Mouse (Mus musculus): ENCODE measurements around the gene Cluap1.

Gene Cluap1

DNA sequence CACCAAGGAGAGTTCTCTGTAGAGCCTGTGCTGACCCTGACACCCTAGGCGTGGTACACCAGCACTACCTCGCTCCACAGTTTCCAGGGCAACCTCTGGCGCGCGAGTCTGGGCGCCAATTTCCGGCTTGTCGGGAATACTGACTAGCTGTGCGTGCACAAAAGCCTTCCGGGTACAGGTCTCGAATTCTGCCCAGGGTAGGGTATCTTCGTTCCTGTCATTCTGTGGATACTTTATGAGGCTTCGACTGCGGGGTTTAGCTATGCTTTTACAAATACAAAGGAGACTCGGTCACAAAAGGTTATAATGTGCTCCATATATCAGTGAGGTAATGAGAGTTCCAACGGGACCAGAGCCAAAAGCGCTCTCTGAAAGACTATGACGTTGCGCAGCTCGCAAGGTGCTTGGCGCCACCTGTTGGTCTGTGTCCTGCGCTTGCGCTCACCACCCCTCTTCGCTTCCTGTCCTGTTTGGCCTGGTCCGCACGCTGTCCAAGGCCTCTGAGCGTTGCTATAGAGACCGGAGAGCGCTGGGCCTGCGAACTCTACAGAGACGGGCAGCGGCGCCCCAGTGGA is at the start of gene Cluap1, which contains the start of gene 1700037C18Rik:
Cluap1 (plus strand) TSS at position 265 of the 575 bp plus-strand sequence.
1700037C18Rik (minus strand) TSS at position 153 of the 575 bp plus-strand sequence.
- POLR2A ChIA-PET, result interaction anchor here (0.5 to 2.8 kb wide), 33 partner anchors 9 to 975 kb away, joined by 3 to 21 read pairs (median 5); partner anchors contain the start of genes Gm20695 (in 3 of the 4), Naa60 (in 3 of the 4), Slx4 (in 3 of the 4) and Zfp263 (in 3 of the 4)
- CTCF ChIA-PET, result interaction anchor here (0.6 to 1.5 kb wide), 21 partner anchors 9 to 407 kb away, joined by 3 to 10 read pairs (median 4); partner anchors contain the start of genes Naa60 (in 2 of the 4), Slx4 (in 2 of the 4), Gm20695 (in 1 of the 4) and Zfp174 (in 1 of the 4)

DNA sequence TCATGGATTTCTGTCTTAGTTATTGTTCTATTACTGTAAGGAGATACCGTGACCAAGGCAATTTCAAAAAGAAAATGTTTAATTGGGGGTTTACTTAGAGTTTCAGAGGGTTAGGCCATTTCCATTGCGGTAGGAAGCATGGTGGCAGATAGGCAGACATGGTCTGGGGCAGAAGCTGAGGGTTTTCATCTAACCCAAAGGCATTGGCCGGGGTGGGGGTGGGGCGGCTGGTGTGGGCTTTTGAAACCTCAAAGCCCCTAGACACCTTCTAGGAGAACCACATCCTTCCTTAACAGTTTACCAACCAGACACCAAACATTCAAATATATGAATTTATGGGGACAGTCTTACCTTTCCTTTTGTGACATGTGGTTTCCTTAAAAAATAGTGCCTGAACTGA is 49.3 kb upstream of the Cluap1 start:
- CTCF ChIA-PET, result interaction anchor here in 1 of 4 experiments (0.6 kb wide), 1 partner anchor 117 kb away, joined by 4 read pairs; no protein-coding TSS in a partner anchor
- POLR2A ChIA-PET, result no interaction called here

DNA sequence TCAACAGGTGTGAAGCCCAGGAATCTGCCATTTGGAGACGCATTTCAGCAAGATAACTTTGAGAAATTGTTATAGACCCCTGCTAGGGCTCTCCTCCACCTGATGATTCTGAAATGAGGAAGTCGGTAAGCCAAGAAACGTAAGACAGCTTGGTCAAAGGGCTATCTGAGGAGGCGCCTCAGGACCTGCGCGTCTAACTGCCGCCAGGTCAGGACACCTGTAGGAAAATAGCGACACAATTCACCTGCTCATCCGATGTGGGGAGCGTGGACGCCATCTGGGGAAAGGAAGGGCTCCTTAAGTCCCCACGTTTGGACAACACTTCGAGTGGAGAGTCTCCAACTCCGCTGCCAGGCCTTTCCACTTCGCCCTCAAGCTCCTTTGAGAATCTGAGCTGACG is 36.8 kb upstream of the Cluap1 start:
- ChIA-PET CTCF (interaction anchor here in 3 of 4 experiments (0.7 to 1.9 kb wide), 10 partner anchors 12 to 617 kb away, joined by 3 to 9 read pairs (median 4); partner anchors contain the start of genes 1700037C18Rik (in 2 of the 3), Cluap1 (in 2 of the 3), Gm20695 (in 2 of the 3) and Zfp597 (in 2 of the 3)), POLR2A (interaction anchor here (0.6 to 4.7 kb wide), 51 partner anchors 9 to 1008 kb away, joined by 3 to 94 read pairs (median 6); partner anchors contain the start of genes Cluap1 (in 3 of the 4), Gm20695 (in 3 of the 4), Zfp174 (in 3 of the 4) and Zfp263 (in 3 of the 4))

DNA sequence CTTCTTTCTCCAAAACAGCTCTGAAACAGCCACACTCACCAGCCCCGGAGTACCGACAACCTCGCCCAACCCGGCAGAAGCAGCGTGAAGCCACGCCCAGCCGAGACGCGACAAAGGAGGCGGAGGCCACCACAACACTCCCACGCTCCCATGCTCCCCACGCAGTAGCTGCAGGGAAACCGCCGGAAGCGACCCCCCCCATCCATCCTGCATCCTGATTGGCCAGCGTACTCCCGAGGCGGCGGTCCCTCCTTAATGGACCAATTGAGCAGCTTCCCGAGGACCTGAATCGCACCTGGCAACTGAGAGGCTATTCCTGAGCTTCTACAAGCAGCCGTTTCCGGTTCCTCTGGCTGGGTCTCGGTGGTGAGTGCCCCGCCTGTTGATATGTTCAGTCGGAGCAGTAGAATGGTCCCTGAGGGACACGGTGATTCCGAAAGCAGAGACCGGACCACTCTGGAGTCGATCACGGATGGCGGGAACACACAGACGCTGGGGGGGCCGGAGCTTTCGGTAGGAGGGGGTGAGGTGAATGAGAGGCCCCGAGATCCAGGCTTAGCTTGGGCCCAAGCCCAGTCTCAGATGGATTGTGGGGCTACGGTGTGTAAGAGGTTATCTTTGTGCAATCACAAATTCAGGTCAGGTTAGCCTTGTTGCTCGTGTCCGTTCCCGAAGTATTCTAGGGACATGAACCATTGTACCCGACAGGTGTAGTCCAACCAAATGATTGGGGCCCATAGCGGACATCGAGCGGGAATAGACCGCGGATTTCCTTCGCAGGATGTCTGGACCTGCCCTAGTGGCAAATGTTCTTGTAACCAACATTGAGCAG is 36.2 kb upstream of the Cluap1 start, which contains the start of gene Naa60:
Naa60 (plus strand) TSS at position 160 of the 832 bp plus-strand sequence.
- ChIA-PET CTCF (interaction anchor here in 3 of 4 experiments (0.7 to 1.9 kb wide), 10 partner anchors 11 to 616 kb away, joined by 3 to 9 read pairs (median 4); partner anchors contain the start of genes 1700037C18Rik (in 2 of the 3), Cluap1 (in 2 of the 3), Gm20695 (in 2 of the 3) and Zfp597 (in 2 of the 3)), POLR2A (interaction anchor here (0.6 to 4.7 kb wide), 55 partner anchors 9 to 1008 kb away, joined by 3 to 94 read pairs (median 5); partner anchors contain the start of genes Cluap1 (in 3 of the 4), Gm20695 (in 3 of the 4), Zfp174 (in 3 of the 4) and Zfp263 (in 3 of the 4))

GRCm38 (mm10) chr16:3876346-3876745 is 32.3 kb upstream of the Cluap1 start:
- ChIA-PET POLR2A (no interaction called here), CTCF (no interaction called here)

DNA sequence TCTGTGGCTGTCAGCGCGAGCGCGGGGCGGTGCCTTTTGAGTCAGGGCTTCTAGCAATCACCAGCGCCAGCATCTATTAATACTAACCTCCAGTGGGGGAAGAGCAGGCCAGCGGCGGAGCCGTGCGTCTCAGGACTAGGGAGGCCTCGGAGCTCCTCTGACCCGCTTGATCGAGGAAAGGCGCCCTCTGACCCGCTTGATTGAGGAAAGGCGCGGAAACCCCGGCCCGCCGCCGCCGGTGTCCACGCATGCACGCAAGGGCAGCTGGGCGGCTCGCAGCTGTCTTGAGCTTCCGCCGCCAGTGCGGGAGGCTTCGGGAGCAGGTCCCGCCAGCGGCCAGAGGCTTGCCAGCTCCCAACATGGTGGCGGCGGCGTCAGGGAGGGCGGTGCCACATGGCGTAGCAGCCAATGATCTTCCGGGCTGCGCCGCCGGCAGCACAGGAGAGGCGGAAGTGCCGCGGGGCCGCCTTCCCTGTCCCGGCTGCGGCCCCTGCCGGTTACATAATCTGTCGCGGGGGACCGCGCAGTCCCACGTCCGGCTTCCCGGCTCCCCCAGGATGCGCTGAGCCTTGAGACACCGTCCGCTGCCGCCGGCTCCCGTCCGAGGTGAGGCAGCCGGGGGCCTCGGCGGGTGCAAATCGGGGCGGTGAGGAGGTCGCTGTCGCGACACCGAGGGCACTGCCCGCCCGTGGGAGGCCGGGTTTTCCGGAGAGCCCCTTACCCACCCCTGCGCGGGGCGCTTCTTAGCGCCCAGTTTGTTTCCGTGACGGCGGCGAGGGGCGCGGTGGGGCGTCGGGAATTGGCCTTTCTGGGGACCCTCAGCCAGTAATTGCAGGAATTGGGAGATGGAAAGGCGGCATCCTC is 24.2 kb upstream of the Cluap1 start, which contains the start of the genes Zfp597 and Gm20695:
Zfp597 (minus strand) TSS at position 361 of the 864 bp plus-strand sequence.
Gm20695 (plus strand) TSS at position 448 of the 864 bp plus-strand sequence.
- POLR2A ChIA-PET, result interaction anchor here (0.5 to 2.9 kb wide), 52 partner anchors 9 to 675 kb away, joined by 3 to 94 read pairs (median 4); partner anchors contain the start of genes 1700037C18Rik (in 3 of the 4), Cluap1 (in 3 of the 4), Naa60 (in 3 of the 4) and Slx4 (in 2 of the 4)

DNA sequence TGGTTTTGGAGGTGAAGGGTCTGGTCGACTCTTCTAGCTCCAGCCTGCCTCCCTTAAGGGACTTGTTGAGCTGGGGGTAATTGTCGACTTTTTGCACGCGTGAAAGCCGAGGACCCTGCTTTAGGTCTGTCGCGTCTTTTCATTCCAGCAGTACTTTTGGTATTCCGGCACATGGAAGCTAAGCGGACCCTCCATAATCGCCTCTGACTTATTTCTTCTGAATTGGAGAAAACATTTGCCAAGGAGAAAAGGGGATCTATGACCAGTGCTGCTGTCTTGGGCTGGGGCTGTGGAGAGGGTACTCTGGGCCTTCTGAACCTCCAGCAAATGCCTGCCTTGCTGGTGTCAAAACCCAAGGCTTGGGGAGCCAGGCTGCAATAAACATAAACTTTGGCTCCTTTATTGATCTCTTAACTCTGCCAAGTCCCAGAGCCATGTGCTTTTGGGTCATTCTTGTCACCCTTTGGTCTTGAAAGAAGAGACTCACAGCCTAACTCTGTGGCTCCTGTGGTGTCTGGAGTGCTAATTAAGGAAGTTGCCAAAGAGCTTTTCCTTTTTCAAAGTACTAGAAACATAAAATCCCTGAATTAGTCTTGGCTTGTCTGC is 23.4 kb upstream of the Cluap1 start:
- POLR2A ChIA-PET, result interaction anchor here (0.6 to 2.9 kb wide), 19 partner anchors 8 to 146 kb away, joined by 3 to 94 read pairs (median 8); partner anchors contain the start of genes Naa60 (in 3 of the 4), 1700037C18Rik (in 2 of the 4), Cluap1 (in 2 of the 4) and Zfp174 (in 2 of the 4)
- CTCF ChIA-PET, result interaction anchor here in 1 of 4 experiments (1.1 kb wide), 1 partner anchor 23 kb away, joined by 3 read pairs; the partner anchor contains the start of genes 1700037C18Rik and Cluap1

More for the DNA sequence above, 24.2 kb upstream of the Cluap1 start, which contains the start of the genes Zfp597 and Gm20695:
- CTCF ChIA-PET, result interaction anchor here (0.6 to 1.4 kb wide), 15 partner anchors 11 to 598 kb away, joined by 3 to 6 read pairs (median 3); partner anchors contain the start of genes Naa60 (in 3 of the 4), 1700037C18Rik (in 2 of the 4), Cluap1 (in 2 of the 4) and Slx4 (in 1 of the 4)

GRCm38 (mm10) chr16:3891621-3892295 is 16.8 kb upstream of the Cluap1 start:
- POLR2A ChIA-PET, result interaction anchor here in 3 of 4 experiments (0.6 to 2.9 kb wide), 4 partner anchors 17 to 988 kb away, joined by 3 to 15 read pairs (median 6); partner anchors contain the start of genes 1700037C18Rik (in 1 of the 3), Cluap1 (in 1 of the 3), Naa60 (in 1 of the 3) and Ubald1 (in 1 of the 3)
- CTCF ChIA-PET, result interaction anchor here in 1 of 4 experiments (1.0 kb wide), 1 partner anchor 45 kb away, joined by 3 read pairs; the partner anchor contains the start of gene Zfp174

DNA sequence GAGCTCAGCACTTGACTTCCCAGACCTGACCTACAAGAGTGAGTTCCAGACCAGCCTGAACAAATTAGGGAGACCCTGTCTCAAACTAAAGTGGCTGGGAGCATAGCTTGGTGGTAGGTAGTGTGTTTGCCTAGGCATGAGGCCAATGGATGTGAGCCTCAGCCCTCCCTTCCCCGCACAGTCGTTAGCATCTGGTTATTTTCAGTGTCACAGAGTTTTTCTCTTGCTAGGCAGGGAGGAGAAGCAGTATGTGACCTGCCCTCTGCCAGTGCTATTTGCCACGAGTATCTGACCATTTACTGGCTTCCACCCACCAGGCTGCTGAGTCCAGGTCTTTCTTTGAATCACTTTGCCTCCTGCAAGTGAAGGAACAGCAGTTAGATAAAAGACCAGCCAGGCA is 14.9 kb upstream of the Cluap1 start:
- CTCF ChIA-PET, result no interaction called here
- POLR2A ChIA-PET, result interaction anchor here in 2 of 4 experiments (0.9 to 1.7 kb wide), 5 partner anchors 9 to 110 kb away, joined by 3 to 8 read pairs (median 4); partner anchors contain the start of genes Gm20695 (in 2 of the 2), Zfp597 (in 2 of the 2), Slx4 (in 1 of the 2) and Zfp174 (in 1 of the 2)

DNA sequence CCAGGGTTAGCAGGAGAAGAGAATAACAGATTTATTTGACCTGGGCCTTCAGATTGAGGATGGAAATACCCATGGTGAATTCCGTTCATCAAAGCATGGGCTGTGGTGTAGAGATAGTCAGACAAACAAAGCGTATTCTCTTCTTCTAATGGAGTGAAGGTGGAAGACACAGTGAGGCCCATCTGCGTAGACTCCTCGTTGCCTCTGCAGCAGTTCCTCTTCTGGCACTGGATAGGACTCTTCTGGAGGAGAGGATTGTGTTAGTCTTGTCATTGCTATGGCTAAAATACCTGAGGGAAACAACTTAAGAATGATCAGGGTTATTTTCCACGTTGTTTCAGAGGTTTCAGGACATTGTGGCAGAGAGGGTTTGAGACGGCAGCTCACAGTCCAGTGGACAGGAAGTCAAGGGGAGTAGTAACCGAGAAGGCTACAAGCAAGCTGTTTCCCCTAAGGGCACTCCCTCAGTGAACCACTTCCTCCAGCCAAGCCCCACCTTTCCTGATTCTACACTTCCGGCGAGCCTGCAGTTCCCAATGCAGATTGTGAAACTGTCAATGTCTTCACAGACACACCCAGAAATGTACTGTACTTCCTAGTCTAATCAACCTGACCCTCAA is 13.3 kb upstream of the Cluap1 start:
- CTCF ChIA-PET, result interaction anchor here in 1 of 4 experiments (1.2 kb wide), 1 partner anchor 11 kb away, joined by 3 read pairs; the partner anchor contains the start of genes Gm20695 and Zfp597
- POLR2A ChIA-PET, result interaction anchor here in 3 of 4 experiments (1.0 to 1.3 kb wide), 4 partner anchors 13 to 23 kb away, joined by 3 to 5 read pairs (median 4); partner anchors contain the start of genes 1700037C18Rik (in 2 of the 3), Cluap1 (in 2 of the 3) and Naa60 (in 2 of the 3)

DNA sequence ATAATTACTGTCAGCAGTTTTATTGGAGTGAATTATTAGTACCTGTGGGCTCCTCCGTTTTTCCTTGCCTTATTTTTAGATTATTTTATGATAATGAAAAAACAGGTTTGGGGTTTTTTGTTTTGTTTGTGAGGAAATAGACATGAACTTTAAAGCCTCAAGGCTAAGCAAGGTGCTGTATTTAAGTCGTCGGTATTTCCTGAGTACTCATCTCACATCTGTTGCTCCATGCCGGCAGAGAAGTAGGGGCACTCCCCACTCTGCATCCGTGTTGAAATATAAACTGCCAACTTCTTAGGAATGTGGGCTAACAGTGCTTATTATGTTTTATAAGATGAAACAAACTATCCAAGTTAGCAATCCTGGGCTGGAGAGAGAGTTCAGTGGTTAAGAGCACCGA is 12.6 kb upstream of the Cluap1 start:
- ChIA-PET CTCF (interaction anchor here in 1 of 4 experiments (1.2 kb wide), 1 partner anchor 12 kb away, joined by 3 read pairs; the partner anchor contains the start of genes Gm20695 and Zfp597), POLR2A (interaction anchor here in 2 of 4 experiments (1.1 to 1.2 kb wide), 2 partner anchors 12 to 24 kb away, joined by 3 to 5 read pairs; partner anchors contain the start of genes 1700037C18Rik (in 1 of the 2), Cluap1 (in 1 of the 2) and Naa60 (in 1 of the 2))

GRCm38 (mm10) chr16:3896553-3896952 is 12.0 kb upstream of the Cluap1 start:
- ChIA-PET CTCF (no interaction called here), POLR2A (interaction anchor here in 2 of 4 experiments (1.1 kb wide), 2 partner anchors 11 to 24 kb away, joined by 3 read pairs; partner anchors contain the start of gene Naa60 (in 1 of the 2))

DNA sequence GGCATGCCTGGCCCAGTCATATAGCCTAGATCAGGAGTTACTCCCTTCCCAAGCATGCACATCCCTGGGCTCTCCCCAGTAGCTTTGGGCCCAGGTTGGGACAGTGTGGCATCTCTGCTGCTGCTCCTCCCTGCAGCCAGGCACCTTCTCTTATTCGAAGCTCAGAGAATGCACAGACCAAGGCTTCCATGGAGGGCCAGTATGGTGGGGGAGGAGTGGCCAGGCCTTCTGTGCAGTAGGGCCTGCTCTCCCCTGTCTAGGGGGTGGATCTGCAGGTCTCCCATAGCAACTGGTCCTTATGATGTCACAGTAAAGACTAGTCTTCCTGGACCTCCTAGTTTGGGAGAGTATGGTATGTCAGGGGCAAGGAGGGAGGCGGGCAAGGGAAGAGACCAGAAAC is 1.1 kb upstream of the Cluap1 start:
- CTCF ChIA-PET, result no interaction called here
- POLR2A ChIA-PET, result interaction anchor here in 3 of 4 experiments (0.5 to 2.8 kb wide), 4 partner anchors 22 to 317 kb away, joined by 3 to 19 read pairs (median 8); partner anchors contain the start of genes Gm20695 (in 1 of the 3), Naa60 (in 1 of the 3) and Zfp597 (in 1 of the 3)

GRCm38 (mm10) chr16:3909118-3909517 is 517 bp downstream of the Cluap1 start:
- POLR2A ChIA-PET, result interaction anchor here (0.7 to 2.8 kb wide), 30 partner anchors 8 to 649 kb away, joined by 3 to 21 read pairs (median 4); partner anchors contain the start of genes Slx4 (in 4 of the 4), Naa60 (in 3 of the 4), Zfp263 (in 3 of the 4) and Gm20695 (in 2 of the 4)
- CTCF ChIA-PET, result interaction anchor here (0.8 to 1.5 kb wide), 13 partner anchors 9 to 359 kb away, joined by 3 to 10 read pairs (median 4); partner anchors contain the start of genes Naa60 (in 2 of the 4), Gm20695 (in 1 of the 4), Slx4 (in 1 of the 4) and Zfp174 (in 1 of the 4)

All from embryonic stem cell, embryonic (primary cell).